Mouse (Mus musculus) adrenal gland, adult 8-10 months (tissue): ENCODE measurements at regions not wholly inside any gene's neighbourhood (a gene's known extent, or its start where the extent isn't known, plus 50 kb on each side); places are given as distances from the start of the nearest gene placed in this dataset.

Source experiments
- DNase-seq: peaks from one replicate; pipeline ENCODE4 v3.0.0; 2022

- DNase-seq: no peak
Observed at GRCm38 (mm10) chr16:31598409-31598988, 64.7 kb upstream of the Dlg1 start.

GRCm38 (mm10) chr16:31598989-31599421 is 64.2 kb upstream of the Dlg1 start:
- no peak for DNase-seq

- DNase-seq: peak; percentile 71
Observed at GRCm38 (mm10) chr16:31601278-31601677, 62.0 kb upstream of the Dlg1 start.

- DNase-seq: no peak
Observed at GRCm38 (mm10) chr16:31603185-31603584, 60.1 kb upstream of the Dlg1 start.

- no peak for DNase-seq
Observed at GRCm38 (mm10) chr16:31606389-31607177, 56.7 kb upstream of the Dlg1 start.

- DNase-seq: no peak
Observed at GRCm38 (mm10) chr16:31608964-31609363, 54.3 kb upstream of the Dlg1 start.

GRCm38 (mm10) chr16:31609394-31610172 is 53.7 kb upstream of the Dlg1 start:
- DNase-seq: no peak
